Mouse (Mus musculus) retina, embryonic 14.5 days (tissue): ENCODE data around the gene Samd3.

ENCODE experiments used
- DNase-seq: peaks from one replicate; pipeline ENCODE4 v3.0.0-alpha.2; 2015; ENCODE audit warnings: low spot score

Gene Samd3

DNA sequence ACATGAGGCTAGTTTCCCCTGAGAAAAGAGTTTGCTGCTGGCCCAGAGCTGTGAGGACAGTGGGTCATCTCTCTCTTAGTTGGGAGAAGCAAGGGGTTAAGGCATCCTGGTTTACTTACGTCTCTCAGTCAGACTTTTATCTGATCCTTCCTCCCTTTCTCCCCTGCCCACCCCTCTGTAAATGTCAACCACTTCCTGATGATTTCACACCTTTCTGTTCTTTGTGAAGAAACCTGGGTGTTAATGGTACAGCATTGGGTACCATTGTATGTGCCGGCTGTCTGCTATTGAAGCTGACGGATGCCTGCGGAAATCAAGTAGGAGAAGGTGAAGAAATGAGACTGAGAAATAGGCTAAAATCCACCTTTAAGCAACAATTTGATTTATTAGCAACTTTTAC lies at the start of gene Samd3:
Gene Samd3 (plus strand): TSS at position 220 of the 400 bp plus-strand sequence.
- DNase-seq = no peak

- DNase-seq = no peak
Observed at GRCm38 (mm10) chr10:26185289-26185688, 44.2 kb upstream of the Samd3 start.

DNA sequence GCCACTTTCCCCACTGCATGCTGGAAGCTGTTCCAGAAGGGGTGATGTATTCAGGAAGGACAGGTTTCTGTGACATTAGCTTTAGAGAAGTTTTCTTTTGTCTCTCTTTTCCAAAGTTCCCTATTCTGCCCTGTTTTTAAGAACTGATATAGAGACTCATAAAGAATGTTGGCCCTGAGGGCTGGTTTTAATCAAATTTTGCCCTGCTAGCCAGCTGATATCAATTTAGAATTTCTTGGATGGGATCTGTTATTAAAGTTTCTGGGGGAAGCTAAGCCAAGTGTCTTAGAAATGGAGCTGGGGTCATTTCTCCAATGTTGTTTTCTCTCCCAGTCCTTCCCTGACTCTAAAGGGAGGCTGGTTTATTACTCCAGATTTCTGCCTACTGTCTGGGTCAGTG lies 38.7 kb upstream of the Samd3 start:
- no peak for DNase-seq

DNA sequence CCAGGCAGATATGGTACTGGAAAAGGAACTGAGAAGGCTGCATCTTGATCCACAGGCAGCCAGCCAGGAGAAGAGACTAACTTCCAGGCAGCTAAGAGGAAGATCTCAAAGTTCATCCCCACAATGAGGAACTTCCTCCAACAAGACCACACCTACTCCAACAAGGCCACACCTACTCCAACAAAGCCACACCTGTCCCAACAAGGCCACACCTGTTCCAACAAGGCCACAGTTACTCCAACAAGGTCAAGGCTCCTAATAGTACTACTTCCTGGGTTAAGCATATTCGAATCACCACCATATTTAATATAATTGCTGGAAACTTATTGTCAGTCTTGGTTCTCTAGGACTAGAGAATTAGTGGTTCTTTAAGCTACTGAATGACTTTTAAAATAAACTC lies 34.6 kb upstream of the Samd3 start:
- no peak for DNase-seq

DNA sequence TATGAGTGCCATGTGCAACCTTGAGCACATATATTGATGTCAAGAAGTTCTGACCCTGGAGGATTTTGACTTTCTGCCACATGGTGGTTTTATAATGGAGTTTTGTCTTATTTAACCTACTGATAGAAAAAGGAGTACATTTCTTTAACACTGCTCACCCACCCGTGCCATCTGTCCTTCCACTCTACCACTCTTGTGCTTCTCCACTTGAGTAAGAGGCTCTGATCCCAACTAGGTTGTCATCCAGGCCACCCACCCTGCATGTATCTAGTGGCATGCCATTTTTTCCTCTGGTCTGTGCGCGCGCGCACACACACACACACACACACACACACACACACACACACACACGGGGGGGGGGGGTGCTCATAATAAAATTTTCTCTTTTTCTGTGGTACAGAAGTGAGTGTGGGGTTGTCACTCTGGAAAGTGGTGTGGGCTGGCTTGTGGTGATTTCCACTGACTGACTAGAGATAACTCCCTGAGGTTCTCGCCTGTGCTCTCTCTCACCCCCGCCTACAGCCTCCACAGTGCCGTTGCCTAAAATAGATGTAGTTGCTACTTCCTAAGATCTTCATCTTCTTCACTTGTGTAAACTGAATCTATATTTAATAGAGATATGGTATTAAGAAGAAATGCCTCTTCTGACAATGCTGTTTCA lies 26.7 kb upstream of the Samd3 start:
- DNase-seq = no peak

GRCm38 (mm10) chr10:26220729-26221128 lies 8.8 kb upstream of the Samd3 start:
- DNase-seq = no peak

GRCm38 (mm10) chr10:26226241-26226640 lies 3.3 kb upstream of the Samd3 start:
- DNase-seq = no peak

DNA sequence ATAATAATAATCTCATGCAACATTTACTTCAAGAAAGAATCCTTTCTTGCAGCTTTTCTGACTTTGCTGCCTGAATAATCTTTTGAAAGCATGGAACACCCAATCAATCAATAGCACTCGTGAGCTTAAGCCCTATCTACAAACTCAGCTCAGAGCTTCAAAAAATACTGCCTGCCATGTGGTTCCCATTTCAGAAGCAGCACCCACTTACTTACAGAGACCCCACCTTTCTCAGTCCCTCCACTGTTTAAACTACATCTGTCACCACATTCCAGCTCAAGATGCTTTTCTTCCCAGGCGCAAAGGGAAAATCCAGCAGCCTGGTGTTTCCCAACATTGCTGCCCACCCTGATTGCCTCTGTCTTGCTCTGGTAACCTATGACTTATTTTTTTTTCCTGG lies 2.8 kb upstream of the Samd3 start:
- DNase-seq = no peak

DNA sequence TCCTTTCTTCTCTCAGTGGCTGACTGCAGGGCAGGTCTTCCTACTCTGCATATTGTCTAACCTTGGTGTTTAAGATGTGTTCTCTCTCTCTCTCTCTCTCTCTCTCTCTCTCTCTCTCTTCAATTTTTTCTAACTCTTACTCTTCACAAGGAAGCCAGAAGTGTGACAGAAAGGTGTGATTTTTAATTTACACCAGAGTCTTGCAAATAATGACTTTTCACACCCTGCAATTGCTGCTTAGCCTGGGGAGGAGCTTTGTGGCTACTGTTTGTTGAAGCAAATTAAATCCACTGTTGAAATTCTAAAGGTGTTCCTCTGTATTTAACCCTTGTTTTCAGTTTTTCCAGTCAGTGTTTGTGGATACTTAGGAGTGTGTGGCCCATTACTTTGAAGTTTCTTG lies 1.3 kb upstream of the Samd3 start:
- no peak for DNase-seq

DNA sequence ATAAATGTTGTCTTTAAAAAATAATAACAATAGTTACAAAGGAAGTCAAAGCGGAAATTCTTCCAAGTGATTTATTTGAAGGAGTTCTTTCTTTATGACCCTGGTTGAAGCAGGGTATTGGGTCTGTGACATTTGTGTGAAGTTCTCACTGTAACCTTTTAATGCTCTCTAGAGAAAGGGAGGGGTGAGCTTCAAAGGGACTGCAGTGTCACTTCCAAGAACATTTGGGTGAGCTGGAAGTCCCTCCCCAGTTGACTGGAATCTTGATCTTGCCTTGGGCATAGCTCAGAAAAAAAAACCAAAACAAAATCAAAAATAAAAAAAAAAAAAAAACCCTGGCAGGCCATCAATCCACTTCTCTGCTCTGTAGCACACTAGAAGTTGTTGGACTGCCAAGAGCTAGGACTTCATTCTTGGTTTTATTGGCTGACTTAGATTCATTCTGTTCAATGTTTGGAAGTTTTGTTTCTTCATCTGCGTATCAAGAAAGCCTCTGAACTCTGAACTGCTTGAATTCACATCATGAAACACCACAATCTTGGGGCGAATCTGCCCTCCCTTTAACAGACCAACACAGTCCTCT lies 2.7 kb downstream of the Samd3 start:
- DNase-seq = no peak

- DNase-seq = no peak
Observed at GRCm38 (mm10) chr10:26238559-26238958, 9.1 kb downstream of the Samd3 start.

GRCm38 (mm10) chr10:26239090-26239489 lies 9.6 kb downstream of the Samd3 start:
- no peak for DNase-seq

- DNase-seq = no peak
Observed at GRCm38 (mm10) chr10:26243203-26243602, 13.7 kb downstream of the Samd3 start.

GRCm38 (mm10) chr10:26244466-26244865 lies 15.0 kb downstream of the Samd3 start:
- DNase-seq = no peak

DNA sequence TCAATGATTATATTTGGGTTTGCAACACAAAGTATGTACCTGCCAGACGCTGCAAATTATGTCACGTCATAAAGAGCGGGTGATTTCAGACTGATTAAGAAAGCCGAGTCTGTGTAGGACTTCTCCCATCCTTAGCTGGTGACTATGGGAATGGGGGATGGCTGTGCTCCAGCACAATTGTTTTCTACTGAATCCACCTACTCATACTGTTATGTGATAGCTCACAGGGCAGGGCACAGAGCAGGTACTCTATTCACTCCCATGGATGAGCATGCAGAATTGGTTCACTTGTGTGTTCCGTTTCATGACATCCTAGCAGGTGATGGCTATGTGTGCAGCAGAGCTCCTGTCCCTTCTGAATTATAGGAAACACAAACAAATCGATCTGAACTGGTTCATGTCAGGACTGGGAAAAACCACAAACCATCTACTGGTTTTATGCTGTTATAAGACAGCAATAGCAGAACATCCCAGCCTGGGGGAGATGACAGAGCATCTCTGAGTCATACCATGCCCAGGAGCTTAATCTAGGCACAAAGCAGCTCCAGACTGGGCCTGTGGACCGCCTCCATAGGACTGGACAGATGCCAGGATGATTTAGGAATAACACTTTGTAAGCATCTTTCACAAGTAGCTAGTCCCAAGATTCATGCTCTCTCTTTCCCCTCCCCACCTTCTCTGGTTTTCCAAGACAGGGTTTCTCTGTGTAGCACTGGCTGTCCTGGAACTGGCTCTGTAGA lies 20.1 kb downstream of the Samd3 start:
- no peak for DNase-seq

DNA sequence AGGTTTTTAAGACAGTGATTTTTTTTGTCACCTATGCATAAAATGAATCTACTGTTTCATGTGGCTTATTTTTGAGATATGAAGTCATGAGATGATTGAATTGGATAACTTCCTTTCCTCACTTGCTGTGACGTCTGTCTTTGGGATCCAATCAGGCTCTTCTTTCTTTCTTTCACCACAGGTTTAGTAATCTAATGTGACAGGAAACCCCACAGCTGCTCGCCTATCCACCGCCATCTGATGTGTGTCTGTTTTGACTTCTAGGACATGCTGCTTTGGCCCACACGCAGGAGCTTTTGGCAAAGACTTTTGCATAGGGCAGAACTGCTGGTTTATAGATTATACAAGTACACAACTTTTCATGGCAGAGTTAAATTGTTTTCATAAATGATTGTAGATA lies 30.4 kb downstream of the Samd3 start:
- DNase-seq = no peak

DNA sequence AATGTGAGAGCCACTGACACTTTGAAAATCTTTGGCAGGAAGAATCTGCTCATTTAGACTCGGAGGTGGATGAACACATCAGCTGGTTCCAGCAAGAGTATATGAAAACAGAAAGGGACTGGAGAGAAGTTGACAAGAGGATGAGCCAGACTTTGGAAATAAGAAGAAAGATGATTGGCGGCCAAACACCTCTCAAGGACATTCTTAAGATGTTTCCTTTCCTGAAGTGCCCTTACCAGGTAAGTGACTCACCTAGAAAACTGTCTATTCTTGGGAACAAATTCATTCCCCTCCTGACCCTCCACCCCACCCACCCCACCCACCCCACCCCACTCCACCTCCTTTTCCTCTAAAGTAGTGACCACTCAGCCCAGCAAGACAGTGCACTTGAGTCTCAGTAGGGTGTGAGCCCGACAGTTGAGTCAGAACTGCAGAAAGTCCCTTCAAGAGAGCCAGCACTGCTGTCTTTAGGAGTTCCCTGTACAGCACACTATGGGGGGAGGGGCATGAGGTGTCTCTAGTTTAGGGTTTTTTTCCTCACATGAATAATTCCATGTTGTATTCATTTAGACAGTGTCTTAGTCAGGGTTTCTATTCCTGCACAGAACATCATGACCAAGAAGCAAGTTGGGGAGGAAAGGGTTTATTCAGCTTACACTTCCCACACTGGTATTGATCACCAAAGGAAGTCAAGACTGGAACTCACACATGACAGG lies 34.4 kb downstream of the Samd3 start:
- DNase-seq = no peak

GRCm38 (mm10) chr10:26275414-26275813 lies 45.9 kb downstream of the Samd3 start:
- DNase-seq = no peak

GRCm38 (mm10) chr10:26280009-26280408 lies 50.5 kb downstream of the Samd3 start:
- no peak for DNase-seq

GRCm38 (mm10) chr10:26287136-26287535 lies 57.6 kb downstream of the Samd3 start:
- no peak for DNase-seq

DNA sequence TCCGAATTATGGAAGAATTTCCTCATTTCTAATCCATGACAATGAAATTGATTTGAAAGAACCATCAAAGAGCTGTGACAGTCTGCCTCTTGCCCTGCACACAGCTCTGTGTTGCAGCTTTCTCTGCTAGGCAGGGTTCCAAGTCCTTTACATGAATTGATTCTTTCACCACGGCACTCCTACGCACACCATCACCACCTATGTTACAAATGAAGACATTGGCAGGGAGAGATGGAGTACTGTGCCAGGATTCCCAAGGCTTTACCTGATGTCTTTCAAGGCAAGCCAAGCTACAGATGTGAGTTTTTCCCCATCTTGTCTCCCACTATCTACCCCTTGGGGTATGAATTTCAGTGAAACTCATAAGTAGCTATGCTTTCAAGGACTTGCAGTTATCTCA lies 67.7 kb downstream of the Samd3 start:
- no peak for DNase-seq

- DNase-seq = no peak
Observed at GRCm38 (mm10) chr10:26297626-26298025, 68.1 kb downstream of the Samd3 start.

DNA sequence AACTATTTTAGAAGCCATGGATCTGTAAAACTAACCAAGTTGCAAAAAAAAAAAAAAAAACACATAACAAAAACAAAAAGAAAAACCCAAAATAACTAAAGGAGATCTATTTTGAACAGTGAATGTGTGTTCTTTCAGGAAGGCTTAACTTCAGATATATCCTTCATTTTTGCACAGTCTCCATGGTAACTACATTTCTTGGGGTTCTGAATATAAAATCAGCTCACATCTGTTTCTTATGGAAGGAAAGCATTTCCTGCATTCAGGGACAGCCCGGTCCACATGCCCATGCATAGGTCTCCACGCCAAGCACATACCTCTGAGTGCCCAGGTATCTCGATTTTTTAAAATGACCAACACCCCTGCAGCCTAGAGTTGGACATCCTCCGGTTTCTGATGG lies 72.8 kb downstream of the Samd3 start:
- no peak for DNase-seq
